Mouse (Mus musculus) liver, embryonic 16.5 days (tissue): ENCODE measurements around the gene Cd53. TPM values are rescaled to one million over a fixed set of nuclear protein-coding genes. Genes with fewer than 3 reads are reported as not detected.

ENCODE experiments used
- ATAC-seq: fragments of 200-750 bp; cut with Nextera tagmentation; 2 replicates; pipeline ENCODE4 v1.8.0; 2017; ENCODE audit warnings: low read depth, mild to moderate bottlenecking, moderate number of reproducible peaks, moderate library complexity
- H3K27ac ChIP-seq: fragments of 300-500 bp; sonication (generic); 2 replicates; pipeline ENCODE4 v1.5.1; 2014; ENCODE audit warnings: mild to moderate bottlenecking, low read length
- H3K27me3 ChIP-seq: fragments of 300-500 bp; sonication (generic); 2 replicates; pipeline ENCODE4 v1.6.1; 2014; ENCODE audit warnings: low read depth, low read length, mixed read lengths; ENCODE audit not compliant: control insufficient read depth, insufficient read depth
- H3K36me3 ChIP-seq: fragments of 300-500 bp; sonication (generic); 2 replicates; pipeline ENCODE4 v1.6.1; 2014; ENCODE audit warnings: mild to moderate bottlenecking; ENCODE audit not compliant: control insufficient read depth, insufficient read depth
- H3K4me1 ChIP-seq: fragments of 300-500 bp; sonication (generic); 2 replicates; pipeline ENCODE4 v1.6.1; 2014; ENCODE audit warnings: low read depth, low read length, mixed read lengths; ENCODE audit not compliant: control insufficient read depth
- H3K4me2 ChIP-seq: fragments of 300-500 bp; sonication (generic); 2 replicates; pipeline ENCODE4 v1.6.1; 2014; ENCODE audit warnings: low read depth, low read length, mixed read lengths
- H3K4me3 ChIP-seq: fragments of 300-500 bp; sonication (generic); 2 replicates; pipeline ENCODE4 v1.5.1; 2014; ENCODE audit warnings: low read depth, mild to moderate bottlenecking, low read length
- H3K9ac ChIP-seq: fragments of 300-500 bp; sonication (generic); 2 replicates; pipeline ENCODE4 v1.6.1; 2014; ENCODE audit warnings: low read depth, low read length
- H3K9me3 ChIP-seq: fragments of 300-500 bp; sonication (generic); replicated peaks from 2 replicates; pipeline ENCODE4 v1.6.1; 2016; ENCODE audit warnings: low read length; ENCODE audit not compliant: control insufficient read depth
- WGBS: fragments of 180-500 bp; shearing (Covaris S2); extraction: QIAGEN DNeasy Blood & Tissue Kit; methylation state at CpG from one replicate; pipeline ENCODE4 v1.1.7; 2014; ENCODE audit not compliant: insufficient replicate concordance; 5-methylcytosine and 5-hydroxymethylcytosine counted together
- polyA plus RNA-seq: library from polyadenylated mRNA; unstranded; fragments of >200 nt; fragmentation: Nextera tagmentation; extraction: Ambion mirVana; gene quantifications from 2 replicates; pipeline ENCODE4 v1.2.1, GENCODE M21; 2015

Cd53 gene
- polyA plus RNA-seq, 1 experiment from 2014 or later, result 30.2 TPM

- 59% methylated on average over 1 of the region's 1 CpGs for WGBS
- no peak overlapping the region for H3K9ac ChIP-seq
- no peaks in the 10 kb centered on the region for H3K27me3 ChIP-seq
- no peaks in the 10 kb centered on the region for H3K9me3 ChIP-seq
- no peak overlapping the region for H3K4me2 ChIP-seq
- no peak overlapping the region for H3K4me3 ChIP-seq
- H3K27ac ChIP-seq, result no peak overlapping the region
- H3K36me3 ChIP-seq, result no peaks in the 10 kb centered on the region
- no peaks in the 10 kb centered on the region for H3K4me1 ChIP-seq
- no peak for ATAC-seq
These were observed 18.1 kb downstream of the Cd53 start for GRCm38 (mm10) chr3:106771834-106772233.

GRCm38 (mm10) chr3:106755898-106756297, 34.1 kb downstream of the Cd53 start:
- Histone ChIP-seq H3K9me3 (no peaks in the 10 kb centered on the region), H3K4me1 (no peaks in the 10 kb centered on the region), H3K27ac (no peak overlapping the region), H3K4me3 (no peak overlapping the region), H3K4me2 (no peak overlapping the region), H3K36me3 (no peaks in the 10 kb centered on the region), H3K9ac (no peak overlapping the region), H3K27me3 (no peaks in the 10 kb centered on the region)
- no peak for ATAC-seq
- WGBS, result 48% methylated on average over 1 of the region's 1 CpGs

GRCm38 (mm10) chr3:106722028-106722945, 67.7 kb downstream of the Cd53 start:
- peak; percentile 79 for ATAC-seq
- Histone ChIP-seq H3K4me1 (no peaks in the 10 kb centered on the region), H3K9ac (peak overlapping the region; percentile 64), H3K4me3 (peak overlapping the region; percentile 71), H3K27me3 (no peaks in the 10 kb centered on the region), H3K9me3 (no peaks in the 10 kb centered on the region), H3K4me2 (peak overlapping the region; percentile 64), H3K36me3 (no peaks in the 10 kb centered on the region), H3K27ac (peak overlapping the region; percentile 90)
- under 1% methylated on average over 33 of the region's 33 CpGs for WGBS

- H3K9ac ChIP-seq, result peak overlapping the region; percentile 64
- no peaks in the 10 kb centered on the region for H3K9me3 ChIP-seq
- peak overlapping the region; percentile 71 for H3K4me3 ChIP-seq
- no peaks in the 10 kb centered on the region for H3K4me1 ChIP-seq
- WGBS, result 1% methylated on average over 31 of the region's 31 CpGs
- peak; percentile 95 for ATAC-seq
- no peaks in the 10 kb centered on the region for H3K27me3 ChIP-seq
- H3K36me3 ChIP-seq, result no peaks in the 10 kb centered on the region
- H3K27ac ChIP-seq, result peak overlapping the region; percentile 90
- peak overlapping the region; percentile 64 for H3K4me2 ChIP-seq
These were observed 68.4 kb downstream of the Cd53 start for GRCm38 (mm10) chr3:106721397-106722027.

Other genes starting within 250 kb of the Cd53 start
- gene Dram2, start 242.4 kb downstream of the Cd53 start, polyA plus RNA-seq, result 34.7 and 35.9 TPM in 2 replicates
- gene Cept1, start 242.3 kb downstream of the Cd53 start, polyA plus RNA-seq, result 31.9 and 33.0 TPM in 2 replicates
- gene Lrif1, start 105.2 kb downstream of the Cd53 start, polyA plus RNA-seq, result 3.7 and 4.8 TPM in 2 replicates
- gene Olfr266, start 36.1 kb upstream of the Cd53 start, polyA plus RNA-seq, result not detected in 2 replicates
- 0.68 and 1.1 TPM in 2 replicates for gene Kcna3, start 246.0 kb upstream of the Cd53 start, polyA plus RNA-seq